Mouse (Mus musculus) naive thymus-derived CD4-positive, alpha-beta T cell, adult 2 months (primary cell): ENCODE measurements at regions not wholly inside any gene's neighbourhood (a gene's known extent, or its start where the extent isn't known, plus 50 kb on each side); places are given as distances from the start of the nearest gene placed in this dataset.
A peak's percentile ranks its signal among the peaks of the same experiment; 100 is the strongest.

Experiments used
- DNase-seq: peaks from one replicate; pipeline ENCODE4 v3.0.0-alpha.2; 2011; ENCODE audit warnings: low read depth

GRCm38 (mm10) chr15:41154551-41155151 lies 1020.5 kb downstream of the 9330182O14Rik start:
- no peak for DNase-seq

- DNase-seq = no peak
Measured at GRCm38 (mm10) chr15:41155169-41155638, 1021.0 kb downstream of the 9330182O14Rik start.

GRCm38 (mm10) chr15:41157802-41158201 lies 1023.6 kb downstream of the 9330182O14Rik start:
- DNase-seq = no peak

GRCm38 (mm10) chr15:41162268-41162667 lies 1028.1 kb downstream of the 9330182O14Rik start:
- no peak for DNase-seq

- peak; percentile 34 for DNase-seq
Measured at GRCm38 (mm10) chr15:41162793-41163192, 1028.6 kb downstream of the 9330182O14Rik start.

- DNase-seq = peak; percentile 55
Measured at GRCm38 (mm10) chr15:41163643-41164358, 1029.6 kb downstream of the 9330182O14Rik start.

GRCm38 (mm10) chr15:41165534-41165933 lies 1031.4 kb downstream of the 9330182O14Rik start:
- DNase-seq = no peak

GRCm38 (mm10) chr15:41190792-41191191 lies 1056.6 kb downstream of the 9330182O14Rik start:
- DNase-seq = no peak

GRCm38 (mm10) chr15:41193240-41193639 lies 1059.1 kb downstream of the 9330182O14Rik start:
- DNase-seq = no peak

- no peak for DNase-seq
Measured at GRCm38 (mm10) chr15:41223801-41224200, 1089.6 kb downstream of the 9330182O14Rik start.

GRCm38 (mm10) chr15:41232406-41233060 lies 1098.4 kb downstream of the 9330182O14Rik start:
- DNase-seq = no peak
